Mouse (Mus musculus): ENCODE data around the gene Khdc1a. TPM values are rescaled to one million over a fixed set of nuclear protein-coding genes. Genes with fewer than 3 reads are reported as not detected.

Khdc1a gene
- polyA plus RNA-seq (2015; fragmentation: Nextera tagmentation; extraction: Ambion mirVana) = not detected in 2 replicates

DNA sequence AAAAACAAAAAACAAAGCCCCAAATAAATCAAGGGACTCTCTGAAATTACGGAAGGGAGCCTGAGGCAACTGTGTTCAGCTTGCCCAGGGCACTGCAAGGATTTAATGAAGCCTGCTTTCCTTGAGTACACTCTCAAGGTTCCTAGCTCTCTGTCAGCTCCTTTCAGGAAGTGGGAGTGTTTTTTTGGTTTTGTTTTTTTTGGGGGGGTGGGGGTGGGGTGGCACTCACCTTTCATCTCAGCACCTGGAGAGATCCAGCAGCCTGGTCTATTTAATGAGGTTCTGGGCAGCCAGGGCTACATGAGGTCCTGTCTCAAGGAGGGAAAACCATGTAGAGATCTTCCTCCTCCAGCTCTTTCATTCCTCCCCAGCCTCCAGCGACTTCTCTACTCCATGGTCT is at the start of gene Khdc1a:
Gene Khdc1a (plus strand): TSS at position 301 of the 400 bp plus-strand sequence.

DNA sequence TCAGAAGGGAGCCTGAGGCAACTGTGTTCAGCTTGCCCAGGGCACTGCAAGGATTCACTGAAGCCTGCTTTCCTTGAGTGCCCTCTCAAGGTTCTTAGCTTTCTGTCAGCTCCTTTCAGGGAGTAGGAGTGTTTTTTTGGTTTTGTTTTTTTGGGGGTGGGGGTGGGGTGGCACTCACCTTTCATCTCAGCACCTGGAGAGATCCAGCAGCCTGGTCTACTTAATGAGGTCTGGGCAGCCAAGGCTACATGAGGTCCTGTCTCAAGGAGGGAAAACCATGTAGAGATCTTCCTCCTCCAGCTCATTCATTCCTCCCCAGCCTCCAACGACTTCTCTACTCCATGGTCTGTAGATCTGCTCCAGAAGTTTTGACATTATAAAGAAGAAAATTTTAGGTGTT is 18.6 kb downstream of the Khdc1a start, which contains the start of gene Khdc1c:
Gene Khdc1c (plus strand): TSS at position 301 of the 400 bp plus-strand sequence.

DNA sequence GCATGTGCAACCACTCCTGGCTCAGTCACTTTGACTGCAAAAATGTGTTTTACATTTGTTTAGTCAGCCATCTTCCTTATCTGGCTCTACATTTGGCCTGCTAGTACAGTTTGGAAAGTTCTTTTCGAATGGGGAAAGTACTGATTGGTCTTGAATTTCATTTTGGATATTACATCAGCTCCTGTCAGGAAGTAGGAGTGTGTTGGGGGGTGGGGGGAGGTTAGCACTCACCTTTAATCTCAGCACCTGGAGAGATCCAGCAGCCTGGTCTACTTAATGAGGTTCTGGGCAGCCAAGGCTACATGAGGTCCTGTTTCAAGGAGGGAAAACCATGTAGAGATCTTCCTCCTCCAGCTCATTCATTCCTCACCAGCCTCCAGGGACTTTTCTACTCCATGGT is 33.8 kb downstream of the Khdc1a start, which contains the start of gene Khdc1b:
Gene Khdc1b (plus strand): TSS at position 301 of the 400 bp plus-strand sequence.

Other genes starting within 250 kb of the Khdc1a start
- gene Tmem14a, start 131.1 kb upstream of the Khdc1a start, polyA plus RNA-seq (2015; fragmentation: Nextera tagmentation; extraction: Ambion mirVana) = 20.9 and 26.4 TPM in 2 replicates
- 5.8 and 6.9 TPM in 2 replicates for gene Gsta3, start 109.1 kb upstream of the Khdc1a start, polyA plus RNA-seq (2015; fragmentation: Nextera tagmentation; extraction: Ambion mirVana)
- not detected in 2 replicates for gene Khdc1c, start 18.7 kb downstream of the Khdc1a start, polyA plus RNA-seq (2015; fragmentation: Nextera tagmentation; extraction: Ambion mirVana)
- not detected in 2 replicates for gene Khdc1b, start 33.9 kb downstream of the Khdc1a start, polyA plus RNA-seq (2015; fragmentation: Nextera tagmentation; extraction: Ambion mirVana)